Mouse (Mus musculus) frontal cortex, postnatal 25 days (tissue): ENCODE measurements around the gene Mxi1.

Experiments
- DNase-seq, 2 experiments: peaks; one replicate each; pipeline ENCODE4 v3.0.0; 2022; ENCODE audit warnings: low spot score in 2 of 2

Gene Mxi1

GRCm38 (mm10) chr19:53310348-53310747 is at the start of gene Mxi1:
Mxi1 (plus strand) TSS chr19:53310518.
- peak; percentile 73 to 74 for DNase-seq

- DNase-seq: no peak
These were observed 49.5 kb upstream of the Mxi1 start for GRCm38 (mm10) chr19:53260828-53261227.

- DNase-seq: no peak
These were observed 48.3 kb upstream of the Mxi1 start for GRCm38 (mm10) chr19:53262061-53262460.

- DNase-seq: no peak
These were observed 46.2 kb upstream of the Mxi1 start for GRCm38 (mm10) chr19:53263859-53264733.

GRCm38 (mm10) chr19:53264821-53265727 is 45.2 kb upstream of the Mxi1 start:
- no peak for DNase-seq

- no peak for DNase-seq
These were observed 43.0 kb upstream of the Mxi1 start for GRCm38 (mm10) chr19:53267305-53267704.

- no peak for DNase-seq
These were observed 37.1 kb upstream of the Mxi1 start for GRCm38 (mm10) chr19:53273055-53273722.

GRCm38 (mm10) chr19:53273781-53274428 is 36.4 kb upstream of the Mxi1 start:
- no peak for DNase-seq

- no peak for DNase-seq
These were observed 35.1 kb upstream of the Mxi1 start for GRCm38 (mm10) chr19:53275204-53275603.

GRCm38 (mm10) chr19:53276902-53277707 is 33.2 kb upstream of the Mxi1 start:
- DNase-seq: no peak

- no peak for DNase-seq
These were observed 31.6 kb upstream of the Mxi1 start for GRCm38 (mm10) chr19:53278491-53279415.

- no peak for DNase-seq
These were observed 30.1 kb upstream of the Mxi1 start for GRCm38 (mm10) chr19:53280254-53280653.

GRCm38 (mm10) chr19:53282571-53282970 is 27.7 kb upstream of the Mxi1 start:
- DNase-seq: no peak

- DNase-seq: no peak
These were observed 26.6 kb upstream of the Mxi1 start for GRCm38 (mm10) chr19:53283742-53284141.

- no peak for DNase-seq
These were observed 25.8 kb upstream of the Mxi1 start for GRCm38 (mm10) chr19:53284268-53285208.

GRCm38 (mm10) chr19:53296331-53297254 is 13.7 kb upstream of the Mxi1 start:
- DNase-seq: no peak

GRCm38 (mm10) chr19:53299156-53299828 is 11.0 kb upstream of the Mxi1 start:
- no peak for DNase-seq
